Mouse (Mus musculus): ENCODE measurements at regions not wholly inside any gene's neighbourhood (a gene's known extent, or its start where the extent isn't known, plus 50 kb on each side); places are given as distances from the start of the nearest gene placed in this dataset.

DNA sequence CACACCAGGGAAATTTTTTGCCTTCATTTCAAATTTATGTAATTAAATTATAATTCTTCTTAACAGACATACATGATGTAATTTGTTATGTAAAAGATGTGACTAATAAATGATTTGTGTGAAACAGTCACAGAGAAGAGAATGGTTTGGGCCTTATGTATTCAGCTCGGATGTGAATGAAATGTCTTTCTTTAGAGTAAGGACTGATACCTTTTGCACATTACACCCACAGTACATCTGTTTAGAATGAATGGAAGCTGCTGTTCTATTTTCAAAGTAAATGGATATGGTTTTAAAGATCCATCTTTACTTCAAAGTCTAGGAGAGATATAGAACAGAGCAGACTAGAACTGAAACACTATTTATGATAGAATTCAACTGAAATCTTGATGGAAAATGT, 226.7 kb upstream of the Thrb start:
- Histone ChIP-seq H3K4me3 (ENCODE audit: low read depth, low read length) (no peak overlapping the region), H3K4me2 (no peak overlapping the region), H3K36me3 (ENCODE audit: insufficient read depth) (no peaks in the 10 kb centered on the region), H3K9ac (no peak overlapping the region), H3K4me1 (ENCODE audit: insufficient read depth) (0 out of 2 replicates have a peak, but pooled peaks cover 3% of the 10 kb centered on the region), H3K27me3 (ENCODE audit: insufficient read depth, low read length) (no peaks in the 10 kb centered on the region), H3K27ac (ENCODE audit: low read depth) (no peak overlapping the region), H3K9me3 (ENCODE audit: low read depth, low read length) (no peaks in the 10 kb centered on the region)
- no peak for DNase-seq
- 63% methylated on average over 1 of the region's 1 CpGs for WGBS
- no peak for ATAC-seq (ENCODE audit: insufficient read depth)
- TF ChIP-seq CTCF (IDR thresholded peaks at IDR 0.05; ENCODE audit: low read depth): no peak

GRCm38 (mm10) chr14:17457946-17458345, 202.1 kb upstream of the Thrb start:
- 51% methylated on average over 2 of the region's 2 CpGs for WGBS
- TF ChIP-seq CTCF (IDR thresholded peaks at IDR 0.05; ENCODE audit: low read depth): no peak
- no peak overlapping the region for H3K4me3 ChIP-seq (ENCODE audit: low read depth, low read length)
- no peaks in the 10 kb centered on the region for H3K4me1 ChIP-seq (ENCODE audit: insufficient read depth)
- no peak overlapping the region for H3K4me2 ChIP-seq
- H3K9ac ChIP-seq: no peak overlapping the region
- DNase-seq (peak; percentile 38), ATAC-seq (ENCODE audit: insufficient read depth) (no peak)
- H3K36me3 ChIP-seq (ENCODE audit: insufficient read depth): no peaks in the 10 kb centered on the region
- no peak overlapping the region for H3K27ac ChIP-seq (ENCODE audit: low read depth)
- no peaks in the 10 kb centered on the region for H3K9me3 ChIP-seq (ENCODE audit: low read depth, low read length)
- no peaks in the 10 kb centered on the region for H3K27me3 ChIP-seq (ENCODE audit: insufficient read depth, low read length)

DNA sequence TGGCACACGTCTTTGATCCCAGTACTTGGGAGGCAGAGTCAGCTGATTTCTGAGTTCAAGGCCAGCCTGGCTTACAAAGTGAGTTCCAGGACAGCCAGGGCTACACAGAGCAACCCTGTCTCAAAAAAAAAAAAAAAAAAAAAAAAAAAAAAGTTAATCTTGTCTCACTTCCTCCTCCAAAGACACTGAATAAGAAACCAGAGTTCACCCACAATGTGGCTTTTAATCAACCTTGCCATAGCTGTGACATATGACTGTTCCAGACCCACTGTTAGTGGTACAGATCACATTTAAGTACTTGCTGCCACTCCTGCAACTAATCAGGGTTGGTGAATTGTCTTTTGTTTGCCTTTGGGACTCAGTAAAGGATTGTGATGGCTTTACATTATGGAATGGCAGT, 181.1 kb upstream of the Thrb start:
- no peak overlapping the region for H3K4me2 ChIP-seq
- no peak for ATAC-seq (ENCODE audit: insufficient read depth)
- no peak overlapping the region for H3K27ac ChIP-seq (ENCODE audit: low read depth)
- no peaks in the 10 kb centered on the region for H3K36me3 ChIP-seq (ENCODE audit: insufficient read depth)
- 78% methylated on average over 1 of the region's 1 CpGs for WGBS
- DNase-seq: no peak
- H3K9me3 ChIP-seq (ENCODE audit: low read depth, low read length): no peaks in the 10 kb centered on the region
- H3K9ac ChIP-seq: no peak overlapping the region
- no peak overlapping the region for H3K4me3 ChIP-seq (ENCODE audit: low read depth, low read length)
- TF ChIP-seq CTCF (IDR thresholded peaks at IDR 0.05; ENCODE audit: low read depth): no peak
- no peaks in the 10 kb centered on the region for H3K4me1 ChIP-seq (ENCODE audit: insufficient read depth)
- H3K27me3 ChIP-seq (ENCODE audit: insufficient read depth, low read length): no peaks in the 10 kb centered on the region

- Histone ChIP-seq H3K36me3 (ENCODE audit: insufficient read depth) (no peaks in the 10 kb centered on the region), H3K9me3 (ENCODE audit: low read depth, low read length) (no peaks in the 10 kb centered on the region), H3K4me2 (no peak overlapping the region), H3K27ac (ENCODE audit: low read depth) (no peak overlapping the region), H3K4me1 (ENCODE audit: insufficient read depth) (no peaks in the 10 kb centered on the region), H3K9ac (no peak overlapping the region), H3K4me3 (ENCODE audit: low read depth, low read length) (no peak overlapping the region), H3K27me3 (ENCODE audit: insufficient read depth, low read length) (no peaks in the 10 kb centered on the region)
- DNase-seq (no peak), ATAC-seq (ENCODE audit: insufficient read depth) (no peak)
- TF ChIP-seq CTCF (IDR thresholded peaks at IDR 0.05; ENCODE audit: low read depth): no peak
Observed at GRCm38 (mm10) chr14:17484866-17485265, 175.2 kb upstream of the Thrb start.

GRCm38 (mm10) chr14:17513756-17514155, 146.3 kb upstream of the Thrb start:
- DNase-seq (no peak), ATAC-seq (ENCODE audit: insufficient read depth) (no peak)
- Histone ChIP-seq H3K27me3 (ENCODE audit: insufficient read depth, low read length) (no peaks in the 10 kb centered on the region), H3K9me3 (ENCODE audit: low read depth, low read length) (no peaks in the 10 kb centered on the region), H3K36me3 (ENCODE audit: insufficient read depth) (no peaks in the 10 kb centered on the region), H3K4me3 (ENCODE audit: low read depth, low read length) (no peak overlapping the region), H3K27ac (ENCODE audit: low read depth) (no peak overlapping the region), H3K9ac (no peak overlapping the region), H3K4me2 (no peak overlapping the region), H3K4me1 (ENCODE audit: insufficient read depth) (no peaks in the 10 kb centered on the region)
- 27% methylated on average over 1 of the region's 1 CpGs for WGBS
- TF ChIP-seq CTCF (IDR thresholded peaks at IDR 0.05; ENCODE audit: low read depth): no peak

GRCm38 (mm10) chr14:17522696-17523095, 137.4 kb upstream of the Thrb start:
- Histone ChIP-seq H3K36me3 (ENCODE audit: insufficient read depth) (no peaks in the 10 kb centered on the region), H3K27me3 (ENCODE audit: insufficient read depth, low read length) (no peaks in the 10 kb centered on the region), H3K27ac (ENCODE audit: low read depth) (no peak overlapping the region), H3K4me3 (ENCODE audit: low read depth, low read length) (no peak overlapping the region), H3K9me3 (ENCODE audit: low read depth, low read length) (no peaks in the 10 kb centered on the region), H3K4me1 (ENCODE audit: insufficient read depth) (no peaks in the 10 kb centered on the region), H3K9ac (no peak overlapping the region), H3K4me2 (no peak overlapping the region)
- ATAC-seq (ENCODE audit: insufficient read depth) (no peak), DNase-seq (no peak)
- 71% methylated on average over 3 of the region's 3 CpGs for WGBS
- no peak for TF ChIP-seq CTCF (IDR thresholded peaks at IDR 0.05; ENCODE audit: low read depth)

DNA sequence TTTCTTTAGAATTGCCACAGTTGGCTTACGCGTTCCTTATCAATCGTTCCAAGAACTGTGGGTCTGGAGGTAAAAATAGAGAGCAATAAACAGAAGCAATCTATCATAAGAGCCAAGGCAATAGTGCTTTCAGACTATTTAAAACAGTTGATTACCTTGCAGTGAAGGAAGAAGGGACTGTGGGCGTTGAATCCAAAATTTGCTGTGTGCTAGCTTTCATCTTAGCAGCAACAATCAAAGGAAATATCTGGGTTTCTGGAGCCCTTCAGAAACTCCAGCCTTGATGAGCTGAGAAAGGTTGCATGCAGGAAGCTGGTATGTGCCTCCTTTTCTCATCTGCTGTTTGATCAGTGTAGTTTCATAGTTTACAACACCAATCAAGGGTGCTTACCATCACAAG, 136.1 kb upstream of the Thrb start:
- Histone ChIP-seq H3K27ac (ENCODE audit: low read depth) (no peak overlapping the region), H3K9ac (no peak overlapping the region), H3K36me3 (ENCODE audit: insufficient read depth) (no peaks in the 10 kb centered on the region), H3K4me1 (ENCODE audit: insufficient read depth) (no peaks in the 10 kb centered on the region), H3K9me3 (ENCODE audit: low read depth, low read length) (no peaks in the 10 kb centered on the region), H3K27me3 (ENCODE audit: insufficient read depth, low read length) (no peaks in the 10 kb centered on the region), H3K4me3 (ENCODE audit: low read depth, low read length) (no peak overlapping the region), H3K4me2 (no peak overlapping the region)
- WGBS: 90% methylated on average over 4 of the region's 4 CpGs
- DNase-seq: no peak
- TF ChIP-seq CTCF (IDR thresholded peaks at IDR 0.05; ENCODE audit: low read depth): no peak
- ATAC-seq (ENCODE audit: insufficient read depth): no peak

DNA sequence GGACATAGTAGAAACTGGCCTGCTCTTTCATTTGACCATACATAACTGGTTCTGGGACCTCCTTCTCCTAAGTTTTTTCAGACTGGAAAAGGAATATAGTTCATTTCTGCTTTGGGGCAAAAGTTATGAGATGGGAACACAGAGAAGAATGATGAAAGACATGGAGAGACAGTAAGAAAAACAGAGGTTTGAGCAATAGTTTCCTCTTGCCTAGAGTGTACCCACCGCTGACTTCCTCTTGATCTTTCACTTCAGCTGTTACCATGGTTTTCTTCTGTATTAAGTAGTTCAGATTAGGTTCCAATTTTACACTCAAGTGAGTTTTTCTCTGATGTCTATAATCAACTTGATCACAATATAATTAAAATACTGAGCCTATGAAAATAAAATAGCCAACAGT, 120.7 kb upstream of the Thrb start:
- no peaks in the 10 kb centered on the region for H3K4me1 ChIP-seq (ENCODE audit: insufficient read depth)
- H3K4me2 ChIP-seq: no peak overlapping the region
- no peak for ATAC-seq (ENCODE audit: insufficient read depth)
- 71% methylated on average over 1 of the region's 1 CpGs for whole genome bisulfite sequencing
- H3K27me3 ChIP-seq (ENCODE audit: insufficient read depth, low read length): no peaks in the 10 kb centered on the region
- H3K27ac ChIP-seq (ENCODE audit: low read depth): no peak overlapping the region
- no peaks in the 10 kb centered on the region for H3K36me3 ChIP-seq (ENCODE audit: insufficient read depth)
- no peak overlapping the region for H3K4me3 ChIP-seq (ENCODE audit: low read depth, low read length)
- DNase-seq: no peak
- no peaks in the 10 kb centered on the region for H3K9me3 ChIP-seq (ENCODE audit: low read depth, low read length)
- no peak overlapping the region for H3K9ac ChIP-seq
- no peak for TF ChIP-seq CTCF (IDR thresholded peaks at IDR 0.05; ENCODE audit: low read depth)

Measured in lung, embryonic 14.5 days (tissue).